Mouse (Mus musculus): ENCODE data around the gene Clmn. TPM values are rescaled to one million over a fixed set of nuclear protein-coding genes. Genes with fewer than 3 reads are reported as not detected.
"Not testable (repeated sequence)": the region's sequence is repeated elsewhere in the genome, so short reads cannot be mapped to it uniquely, and the experiment has no call there.

Clmn gene
- polyA plus RNA-seq, 1 experiment: 11.7 TPM

- no peak for DNase-seq (ENCODE audit: low read depth)
These were observed 112.8 kb downstream of the Clmn start, which contains the start of gene Dicer1 for GRCm38 (mm10) chr12:104751814-104752765. Gene Dicer1 (minus strand): TSS chr12:104751952.

GRCm38 (mm10) chr12:104751331-104751813 lies 113.5 kb downstream of the Clmn start:
- DNase-seq (ENCODE audit: low read depth): no peak

GRCm38 (mm10) chr12:104748946-104749345 lies 115.9 kb downstream of the Clmn start:
- DNase-seq (ENCODE audit: low read depth): no peak

- no peak for DNase-seq (ENCODE audit: low read depth)
These were observed 117.6 kb downstream of the Clmn start for GRCm38 (mm10) chr12:104747252-104747651.

- no peak for DNase-seq (ENCODE audit: low read depth)
These were observed 118.3 kb downstream of the Clmn start for GRCm38 (mm10) chr12:104746601-104747000.

- DNase-seq (ENCODE audit: low read depth): no peak
These were observed 121.2 kb downstream of the Clmn start for GRCm38 (mm10) chr12:104743687-104744086.

- no peak for DNase-seq (ENCODE audit: low read depth)
These were observed 122.6 kb downstream of the Clmn start for GRCm38 (mm10) chr12:104742247-104742646.

GRCm38 (mm10) chr12:104740841-104741787 lies 123.8 kb downstream of the Clmn start:
- DNase-seq (ENCODE audit: low read depth): no peak

- DNase-seq (ENCODE audit: low read depth): no peak
These were observed 125.9 kb downstream of the Clmn start for GRCm38 (mm10) chr12:104738931-104739330.

- no peak for DNase-seq (ENCODE audit: low read depth)
These were observed 126.4 kb downstream of the Clmn start for GRCm38 (mm10) chr12:104738446-104738845.

GRCm38 (mm10) chr12:104737666-104738065 lies 127.2 kb downstream of the Clmn start:
- no peak for DNase-seq (ENCODE audit: low read depth)

GRCm38 (mm10) chr12:104735993-104736395 lies 128.9 kb downstream of the Clmn start:
- no peak for DNase-seq (ENCODE audit: low read depth)

- no peak for DNase-seq (ENCODE audit: low read depth)
These were observed 131.7 kb downstream of the Clmn start for GRCm38 (mm10) chr12:104733165-104733564.

GRCm38 (mm10) chr12:104731782-104732181 lies 133.1 kb downstream of the Clmn start:
- no peak for DNase-seq (ENCODE audit: low read depth)

GRCm38 (mm10) chr12:104726436-104726835 lies 138.4 kb downstream of the Clmn start:
- DNase-seq (ENCODE audit: low read depth): not testable (repeated sequence)

GRCm38 (mm10) chr12:104722056-104722455 lies 142.8 kb downstream of the Clmn start:
- no peak for DNase-seq (ENCODE audit: low read depth)

- DNase-seq (ENCODE audit: low read depth): no peak
These were observed 143.9 kb downstream of the Clmn start for GRCm38 (mm10) chr12:104721011-104721410.

- DNase-seq (ENCODE audit: low read depth): no peak
These were observed 145.9 kb downstream of the Clmn start for GRCm38 (mm10) chr12:104718956-104719355.

GRCm38 (mm10) chr12:104716409-104716808 lies 148.5 kb downstream of the Clmn start:
- no peak for DNase-seq (ENCODE audit: low read depth)

GRCm38 (mm10) chr12:104715453-104715852 lies 149.4 kb downstream of the Clmn start:
- DNase-seq (ENCODE audit: low read depth): no peak

All from gonadal fat pad, adult 2 months (tissue).